Mouse (Mus musculus): Measurements from ENCODE around the gene Tgfb1i1. TPM values are rescaled to one million over a fixed set of nuclear protein-coding genes. Genes with fewer than 3 reads are reported as not detected.

Gene Tgfb1i1
- total RNA-seq, 1 experiment, result 10.5 TPM

GRCm38 (mm10) chr7:128266056-128266455 lies 19.4 kb downstream of the Tgfb1i1 start:
- H3K4me3 ChIP-seq (ENCODE audit: insufficient read depth in 1 of 2, low read depth in 1 of 2, low read length in 2 of 2, poor library complexity in 1 of 2, severe bottlenecking in 1 of 2), result no peak overlapping the region
- TF ChIP-seq ZC3H11A (IDR thresholded peaks at IDR 0.05; ENCODE audit: borderline replicate concordance, low read depth, low read length), result no peak
- no peak for TF ChIP-seq HCFC1 (IDR thresholded peaks at IDR 0.05; ENCODE audit: borderline replicate concordance, insufficient read depth, low read length)
- no peak for TF ChIP-seq ZNF384 (IDR thresholded peaks at IDR 0.05; ENCODE audit: low read depth, low read length)
- TF ChIP-seq CHD2 (IDR thresholded peaks at IDR 0.05; ENCODE audit: low read depth, low read length), result no peak
- TF ChIP-seq MAFK (IDR thresholded peaks at IDR 0.05; ENCODE audit: insufficient read depth, low read depth, low read length), result no peak
- no peaks in the 10 kb centered on the region for H3K36me3 ChIP-seq (ENCODE audit: control insufficient read depth, insufficient read depth, low read length, poor library complexity, severe bottlenecking)
- H3K9ac ChIP-seq (ENCODE audit: insufficient read depth, low read depth, low read length, poor library complexity, severe bottlenecking), result no peak overlapping the region
- no peaks in the 10 kb centered on the region for H3K9me3 ChIP-seq (ENCODE audit: control insufficient read depth, insufficient read depth, low read depth, low read length)
- peaks cover 0 to 17% of the 10 kb centered on the region in 2 experiments; a peak in 1 of 4 replicates for H3K4me1 ChIP-seq (ENCODE audit: control insufficient read depth in 2 of 2, insufficient read depth in 2 of 2, low read length in 2 of 2, poor library complexity in 1 of 2)
- in situ Hi-C loops (cut with MboI; ENCODE audit: low sequenced_read_pairs in 2 of 2, unreplicated experiment in 2 of 2), result no loop called here
- no peak overlapping the region for H3K27ac ChIP-seq (ENCODE audit: insufficient read depth, low read depth, low read length, poor library complexity, severe bottlenecking)
- DNase-seq (ENCODE audit: low read depth, low spot score), result no peak

GRCm38 (mm10) chr7:128267391-128267790 lies 20.8 kb downstream of the Tgfb1i1 start:
- Histone ChIP-seq H3K9ac (ENCODE audit: insufficient read depth, low read depth, low read length, poor library complexity, severe bottlenecking) (no peak overlapping the region), H3K36me3 (ENCODE audit: control insufficient read depth, insufficient read depth, low read length, poor library complexity, severe bottlenecking) (peaks cover 2% of the 10 kb centered on the region; the same call in 1 of the 2 replicates), H3K4me1 (ENCODE audit: control insufficient read depth in 2 of 2, insufficient read depth in 2 of 2, low read length in 2 of 2, poor library complexity in 1 of 2) (peaks cover 0 to 17% of the 10 kb centered on the region in 2 experiments; a peak in 1 of 4 replicates), H3K4me3 (ENCODE audit: insufficient read depth in 1 of 2, low read depth in 1 of 2, low read length in 2 of 2, poor library complexity in 1 of 2, severe bottlenecking in 1 of 2) (no peak overlapping the region), H3K27ac (ENCODE audit: insufficient read depth, low read depth, low read length, poor library complexity, severe bottlenecking) (no peak overlapping the region), H3K9me3 (ENCODE audit: control insufficient read depth, insufficient read depth, low read depth, low read length) (no peaks in the 10 kb centered on the region)
- in situ Hi-C loops (cut with MboI; ENCODE audit: low sequenced_read_pairs in 2 of 2, unreplicated experiment in 2 of 2), result no loop called here
- no peak for DNase-seq (ENCODE audit: low read depth, low spot score)
- TF ChIP-seq MAFK (IDR thresholded peaks at IDR 0.05; ENCODE audit: insufficient read depth, low read depth, low read length) (no peak), ZNF384 (IDR thresholded peaks at IDR 0.05; ENCODE audit: low read depth, low read length) (no peak), ZC3H11A (IDR thresholded peaks at IDR 0.05; ENCODE audit: borderline replicate concordance, low read depth, low read length) (no peak), HCFC1 (IDR thresholded peaks at IDR 0.05; ENCODE audit: borderline replicate concordance, insufficient read depth, low read length) (no peak), CHD2 (IDR thresholded peaks at IDR 0.05; ENCODE audit: low read depth, low read length) (no peak)

DNA sequence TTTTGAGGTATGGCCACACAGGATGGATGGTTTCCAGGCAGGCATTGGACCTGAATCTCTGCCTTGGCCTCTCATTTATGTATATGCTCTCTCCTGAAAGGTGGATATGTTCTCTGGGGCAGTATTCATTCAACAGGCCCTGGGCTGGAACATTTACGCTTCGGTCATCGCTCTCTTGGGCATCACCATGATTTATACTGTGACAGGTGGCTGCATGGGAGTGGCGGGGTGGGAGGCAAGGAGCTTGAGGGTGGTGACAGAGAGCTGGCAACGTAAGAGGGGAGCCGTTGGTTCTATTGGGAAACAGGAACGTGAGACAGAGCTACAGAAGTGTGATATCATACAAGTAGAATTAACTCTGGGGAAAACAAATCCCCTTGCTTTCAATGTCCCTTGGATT lies 21.2 kb downstream of the Tgfb1i1 start:
- Histone ChIP-seq H3K9me3 (ENCODE audit: control insufficient read depth, insufficient read depth, low read depth, low read length) (no peaks in the 10 kb centered on the region), H3K4me1 (ENCODE audit: control insufficient read depth in 2 of 2, insufficient read depth in 2 of 2, low read length in 2 of 2, poor library complexity in 1 of 2) (peaks cover 0 to 17% of the 10 kb centered on the region in 2 experiments; a peak in 1 of 4 replicates), H3K4me3 (ENCODE audit: insufficient read depth in 1 of 2, low read depth in 1 of 2, low read length in 2 of 2, poor library complexity in 1 of 2, severe bottlenecking in 1 of 2) (no peak overlapping the region), H3K27ac (ENCODE audit: insufficient read depth, low read depth, low read length, poor library complexity, severe bottlenecking) (no peak overlapping the region), H3K36me3 (ENCODE audit: control insufficient read depth, insufficient read depth, low read length, poor library complexity, severe bottlenecking) (peaks cover 2% of the 10 kb centered on the region; the same call in 1 of the 2 replicates), H3K9ac (ENCODE audit: insufficient read depth, low read depth, low read length, poor library complexity, severe bottlenecking) (no peak overlapping the region)
- in situ Hi-C loops (cut with MboI; ENCODE audit: low sequenced_read_pairs in 2 of 2, unreplicated experiment in 2 of 2), result no loop called here
- DNase-seq (ENCODE audit: low read depth, low spot score), result no peak
- TF ChIP-seq CHD2 (IDR thresholded peaks at IDR 0.05; ENCODE audit: low read depth, low read length) (no peak), HCFC1 (IDR thresholded peaks at IDR 0.05; ENCODE audit: borderline replicate concordance, insufficient read depth, low read length) (no peak), ZC3H11A (IDR thresholded peaks at IDR 0.05; ENCODE audit: borderline replicate concordance, low read depth, low read length) (no peak), MAFK (IDR thresholded peaks at IDR 0.05; ENCODE audit: insufficient read depth, low read depth, low read length) (no peak), ZNF384 (IDR thresholded peaks at IDR 0.05; ENCODE audit: low read depth, low read length) (no peak)

DNA sequence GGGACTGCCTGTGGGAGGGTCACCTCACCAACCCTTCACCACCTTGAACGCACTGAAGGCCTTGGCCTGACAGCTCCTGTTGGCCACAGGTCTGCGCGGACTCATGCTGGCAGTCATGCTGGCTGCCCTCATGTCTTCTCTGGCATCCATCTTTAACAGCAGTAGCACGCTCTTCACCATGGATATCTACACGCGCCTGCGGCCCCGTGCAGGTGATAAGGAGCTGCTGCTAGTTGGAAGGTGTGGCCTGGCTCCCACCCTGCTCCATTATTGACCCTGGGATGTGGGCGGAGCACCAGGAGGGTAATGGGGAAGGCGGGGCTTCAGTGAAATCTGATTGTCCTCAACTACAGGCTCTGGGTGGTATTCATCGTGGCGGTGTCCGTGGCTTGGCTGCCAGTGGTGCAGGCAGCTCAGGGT lies 23.8 kb downstream of the Tgfb1i1 start:
- in situ Hi-C loops (cut with MboI; ENCODE audit: low sequenced_read_pairs in 2 of 2, unreplicated experiment in 2 of 2), result no loop called here
- Histone ChIP-seq H3K27ac (ENCODE audit: insufficient read depth, low read depth, low read length, poor library complexity, severe bottlenecking) (no peak overlapping the region), H3K9me3 (ENCODE audit: control insufficient read depth, insufficient read depth, low read depth, low read length) (no peaks in the 10 kb centered on the region), H3K9ac (ENCODE audit: insufficient read depth, low read depth, low read length, poor library complexity, severe bottlenecking) (no peak overlapping the region), H3K4me1 (ENCODE audit: control insufficient read depth in 2 of 2, insufficient read depth in 2 of 2, low read length in 2 of 2, poor library complexity in 1 of 2) (peaks cover 0 to 17% of the 10 kb centered on the region in 2 experiments; a peak in 1 of 4 replicates), H3K36me3 (ENCODE audit: control insufficient read depth, insufficient read depth, low read length, poor library complexity, severe bottlenecking) (peaks cover 6% of the 10 kb centered on the region; the same call in 1 of the 2 replicates), H3K4me3 (ENCODE audit: insufficient read depth in 1 of 2, low read depth in 1 of 2, low read length in 2 of 2, poor library complexity in 1 of 2, severe bottlenecking in 1 of 2) (peak overlapping the region; percentile 20 to 44; a peak in 3 of 4 replicates)
- TF ChIP-seq ZC3H11A (IDR thresholded peaks at IDR 0.05; ENCODE audit: borderline replicate concordance, low read depth, low read length) (no peak), MAFK (IDR thresholded peaks at IDR 0.05; ENCODE audit: insufficient read depth, low read depth, low read length) (no peak), CHD2 (IDR thresholded peaks at IDR 0.05; ENCODE audit: low read depth, low read length) (no peak), HCFC1 (IDR thresholded peaks at IDR 0.05; ENCODE audit: borderline replicate concordance, insufficient read depth, low read length) (no peak), ZNF384 (IDR thresholded peaks at IDR 0.05; ENCODE audit: low read depth, low read length) (no peak)
- peak; percentile 62 for DNase-seq (ENCODE audit: low read depth, low spot score)

Data from ES-E14 (cell line).